Mouse (Mus musculus): Measurements from ENCODE around the gene Hist1h4d. TPM values are rescaled to one million over a fixed set of nuclear protein-coding genes. Genes with fewer than 3 reads are reported as not detected.
"Not testable (repeated sequence)": the region's sequence is repeated elsewhere in the genome, so short reads cannot be mapped to it uniquely, and the experiment has no call there.

Gene Hist1h4d
- polyA plus RNA-seq, 1 experiment from 2014 or later = 132 TPM

GRCm38 (mm10) chr13:23571022-23571503, 10.3 kb upstream of the Hist1h4d start, which contains the start of the genes Hist1h2ae and Hist1h2bg:
Gene Hist1h2ae, minus strand, starts transcription at chr13:23571220.
Gene Hist1h2bg, plus strand, starts transcription at chr13:23571396.
- ATAC-seq (replicated peaks; ENCODE audit: low FRiP score) (peak; percentile 89), DNase-seq (ENCODE audit: low spot score) (peak; percentile 83)
- peak within 1 kb of the TSS; percentile 45 for H3K4me3 ChIP-seq (ENCODE audit: low read depth, low read length)
- H3K27ac ChIP-seq (ENCODE audit: low read depth, low read length) = peak within 1 kb of the TSS; percentile 96
- no peaks in the 10 kb centered on the region for H3K9me3 ChIP-seq (ENCODE audit: control insufficient read depth, low read length)
- no peaks in the 10 kb centered on the region for H3K36me3 ChIP-seq (ENCODE audit: control insufficient read depth, insufficient read depth, low read length)
- peaks cover 7% of the 10 kb centered on the region; the same call in 1 of the 2 replicates for H3K4me1 ChIP-seq (replicated peaks; ENCODE audit: control insufficient read depth, insufficient read depth, low read length)
- peak within 1 kb of the TSS; percentile 66 for H3K4me2 ChIP-seq (ENCODE audit: low read depth, low read length, severe bottlenecking)
- H3K27me3 ChIP-seq (ENCODE audit: control insufficient read depth, insufficient read depth, low read length) = no peaks in the 10 kb centered on the region
- peak within 1 kb of the TSS; percentile 72 for H3K9ac ChIP-seq (ENCODE audit: low read length)
- 0% methylated on average over 18 of the region's 18 CpGs for WGBS

GRCm38 (mm10) chr13:23571504-23572217, 9.7 kb upstream of the Hist1h4d start:
- WGBS = under 1% methylated on average over 9 of the region's 34 CpGs
- H3K4me1 ChIP-seq (replicated peaks; ENCODE audit: control insufficient read depth, insufficient read depth, low read length); ATAC-seq (replicated peaks; ENCODE audit: low FRiP score); DNase-seq (ENCODE audit: low spot score); H3K9me3 ChIP-seq (ENCODE audit: control insufficient read depth, low read length); H3K36me3 ChIP-seq (ENCODE audit: control insufficient read depth, insufficient read depth, low read length); H3K27me3 ChIP-seq (ENCODE audit: control insufficient read depth, insufficient read depth, low read length): not testable (repeated sequence)
- H3K27ac ChIP-seq (ENCODE audit: low read depth, low read length) = peak overlapping the region; percentile 96
- peak overlapping the region; percentile 45 for H3K4me3 ChIP-seq (ENCODE audit: low read depth, low read length)
- peak overlapping the region; percentile 72 for H3K9ac ChIP-seq (ENCODE audit: low read length)
- H3K4me2 ChIP-seq (ENCODE audit: low read depth, low read length, severe bottlenecking) = peak overlapping the region; percentile 66

- H3K27me3 ChIP-seq (ENCODE audit: control insufficient read depth, insufficient read depth, low read length) = no peaks in the 10 kb centered on the region
- peak overlapping the region; percentile 45 for H3K4me3 ChIP-seq (ENCODE audit: low read depth, low read length)
- peak overlapping the region; percentile 96 for H3K27ac ChIP-seq (ENCODE audit: low read depth, low read length)
- H3K9me3 ChIP-seq (ENCODE audit: control insufficient read depth, low read length) = no peaks in the 10 kb centered on the region
- ATAC-seq (replicated peaks; ENCODE audit: low FRiP score) = no peak
- peaks cover 7% of the 10 kb centered on the region; the same call in 1 of the 2 replicates for H3K4me1 ChIP-seq (replicated peaks; ENCODE audit: control insufficient read depth, insufficient read depth, low read length)
- WGBS = 47% methylated on average over 2 of the region's 2 CpGs
- H3K9ac ChIP-seq (ENCODE audit: low read length) = peak overlapping the region; percentile 72
- H3K36me3 ChIP-seq (ENCODE audit: control insufficient read depth, insufficient read depth, low read length) = no peaks in the 10 kb centered on the region
- peak overlapping the region; percentile 66 for H3K4me2 ChIP-seq (ENCODE audit: low read depth, low read length, severe bottlenecking)
- DNase-seq (ENCODE audit: low spot score) = no peak
Observed at GRCm38 (mm10) chr13:23572218-23573033, 9.0 kb upstream of the Hist1h4d start.

GRCm38 (mm10) chr13:23573034-23573897, 8.1 kb upstream of the Hist1h4d start:
- Histone ChIP-seq H3K4me3 (ENCODE audit: low read depth, low read length) (peak overlapping the region; percentile 45), H3K4me2 (ENCODE audit: low read depth, low read length, severe bottlenecking) (peak overlapping the region; percentile 66), H3K9ac (ENCODE audit: low read length) (peak overlapping the region; percentile 72), H3K27ac (ENCODE audit: low read depth, low read length) (peak overlapping the region; percentile 96)
- H3K9me3 ChIP-seq (ENCODE audit: control insufficient read depth, low read length); ATAC-seq (replicated peaks; ENCODE audit: low FRiP score); H3K27me3 ChIP-seq (ENCODE audit: control insufficient read depth, insufficient read depth, low read length); H3K36me3 ChIP-seq (ENCODE audit: control insufficient read depth, insufficient read depth, low read length); H3K4me1 ChIP-seq (replicated peaks; ENCODE audit: control insufficient read depth, insufficient read depth, low read length): not testable (repeated sequence)
- WGBS = 11% methylated on average over 17 of the region's 20 CpGs
- peak; percentile 62 for DNase-seq (ENCODE audit: low spot score)

- DNase-seq (ENCODE audit: low spot score) (peak; percentile 91), ATAC-seq (replicated peaks; ENCODE audit: low FRiP score) (peak; percentile 91)
- Histone ChIP-seq H3K4me3 (ENCODE audit: low read depth, low read length) (peak within 1 kb of the TSS; percentile 45), H3K4me2 (ENCODE audit: low read depth, low read length, severe bottlenecking) (peak within 1 kb of the TSS; percentile 66), H3K27ac (ENCODE audit: low read depth, low read length) (peak within 1 kb of the TSS; percentile 96), H3K9ac (ENCODE audit: low read length) (peak within 1 kb of the TSS; percentile 63)
- under 1% methylated on average over 21 of the region's 42 CpGs for WGBS
- not testable (repeated sequence) for H3K27me3 ChIP-seq (ENCODE audit: control insufficient read depth, insufficient read depth, low read length); H3K36me3 ChIP-seq (ENCODE audit: control insufficient read depth, insufficient read depth, low read length); H3K9me3 ChIP-seq (ENCODE audit: control insufficient read depth, low read length); H3K4me1 ChIP-seq (replicated peaks; ENCODE audit: control insufficient read depth, insufficient read depth, low read length)
Observed at GRCm38 (mm10) chr13:23573898-23574524, 7.4 kb upstream of the Hist1h4d start, which contains the start of the genes Hist1h2bf and Hist1h2ad. Gene Hist1h2bf, minus strand, starts transcription at chr13:23574196. Gene Hist1h2ad, plus strand, starts transcription at chr13:23574381.

- not testable (repeated sequence) for H3K36me3 ChIP-seq (ENCODE audit: control insufficient read depth, insufficient read depth, low read length); H3K9me3 ChIP-seq (ENCODE audit: control insufficient read depth, low read length); H3K4me1 ChIP-seq (replicated peaks; ENCODE audit: control insufficient read depth, insufficient read depth, low read length); H3K27me3 ChIP-seq (ENCODE audit: control insufficient read depth, insufficient read depth, low read length); DNase-seq (ENCODE audit: low spot score)
- peak overlapping the region; percentile 45 for H3K4me2 ChIP-seq (ENCODE audit: low read depth, low read length, severe bottlenecking)
- peak overlapping the region; percentile 62 for H3K9ac ChIP-seq (ENCODE audit: low read length)
- peak overlapping the region; percentile 96 for H3K27ac ChIP-seq (ENCODE audit: low read depth, low read length)
- whole genome bisulfite sequencing = 0% methylated on average over 5 of the region's 39 CpGs
- peak overlapping the region; percentile 45 for H3K4me3 ChIP-seq (ENCODE audit: low read depth, low read length)
- ATAC-seq (replicated peaks; ENCODE audit: low FRiP score) = peak; percentile 0; the same call in 1 of the 2 replicates
Observed at GRCm38 (mm10) chr13:23574546-23575170, 6.7 kb upstream of the Hist1h4d start.

GRCm38 (mm10) chr13:23575271-23575851, 6.0 kb upstream of the Hist1h4d start, which contains the start of gene Hist1h3d:
Gene Hist1h3d, plus strand, starts transcription at chr13:23575763.
- DNase-seq (ENCODE audit: low spot score) (peak; percentile 59), ATAC-seq (replicated peaks; ENCODE audit: low FRiP score) (peak; percentile 59)
- Histone ChIP-seq H3K9ac (ENCODE audit: low read length) (peak within 1 kb of the TSS; percentile 80), H3K27me3 (ENCODE audit: control insufficient read depth, insufficient read depth, low read length) (no peaks in the 10 kb centered on the region), H3K36me3 (ENCODE audit: control insufficient read depth, insufficient read depth, low read length) (no peaks in the 10 kb centered on the region), H3K27ac (ENCODE audit: low read depth, low read length) (peak within 1 kb of the TSS; percentile 95), H3K4me3 (ENCODE audit: low read depth, low read length) (peak within 1 kb of the TSS; percentile 45), H3K4me2 (ENCODE audit: low read depth, low read length, severe bottlenecking) (peak within 1 kb of the TSS; percentile 65), H3K9me3 (ENCODE audit: control insufficient read depth, low read length) (no peaks in the 10 kb centered on the region), H3K4me1 (replicated peaks; ENCODE audit: control insufficient read depth, insufficient read depth, low read length) (peaks cover 3% of the 10 kb centered on the region; the same call in 1 of the 2 replicates)
- under 1% methylated on average over 18 of the region's 18 CpGs for WGBS
